In the genomic region with DNA sequence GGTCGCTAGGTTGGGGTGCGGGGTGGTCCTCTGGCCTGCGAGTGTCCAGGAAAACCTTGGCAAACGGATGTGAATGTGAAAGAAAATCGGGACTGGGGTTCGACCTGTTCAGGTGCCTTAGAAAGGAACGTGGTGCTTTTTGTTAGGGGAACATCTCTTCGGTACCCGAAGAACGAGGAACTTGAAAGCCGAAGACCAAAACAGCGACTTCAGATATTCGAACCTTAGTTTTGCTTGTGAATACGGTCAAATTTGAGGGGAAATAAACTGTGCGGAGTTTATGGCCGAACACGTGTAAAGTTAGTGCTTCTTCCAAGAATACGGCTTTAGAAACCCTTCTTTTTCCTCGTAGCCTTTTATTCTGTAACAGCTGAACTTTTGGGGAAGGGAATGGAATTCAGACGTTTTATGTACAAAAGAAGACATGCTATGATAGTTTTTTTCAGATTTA, we compare ENCODE assay signal across 8 mouse cellular contexts. TPM values are rescaled to one million over a fixed set of nuclear protein-coding genes. Genes with fewer than 3 reads are reported as not detected.
DNase-seq lines count a peak whose midpoint lies in the region; ATAC-seq lines count a peak whose summit lies in the region.

No protein-coding gene starts in this region.

- H3K27me3 ChIP-seq in lung, embryonic 16.5 days (ENCODE audit: control insufficient read depth, insufficient read depth, low read depth, low read length), result no peaks in the 10 kb centered on the region

- peaks cover 18% of the 10 kb centered on the region for H3K4me1 ChIP-seq in lung, embryonic 16.5 days (replicated peaks; ENCODE audit: control insufficient read depth, insufficient read depth, low read length)

- WGBS in lung, embryonic 16.5 days, result under 1% methylated on average over 20 of the region's 20 CpGs

- no peak for DNase-seq in lung, postnatal 25 days (ENCODE audit: low spot score)
- DNase-seq in c-Kit-negative CD71-positive TER-119-positive erythroid progenitor cells, embryonic 14.5 days (ENCODE audit: low read depth, low spot score), result peak; percentile 24
- DNase-seq in induced T-regulatory cell, adult 2 months (ENCODE audit: low read depth), result peak; percentile 62
- DNase-seq in left cerebral cortex, adult 9 months (ENCODE audit: low spot score in 2 of 2), result no peak
- DNase-seq in right cerebral cortex, postnatal 25 days, result no peak
- no peak for DNase-seq in right cerebral cortex, adult 18-20 months

- peak overlapping the region; percentile 100 for H3K9ac ChIP-seq in lung, embryonic 16.5 days (ENCODE audit: low read length)

- no peaks in the 10 kb centered on the region for H3K9me3 ChIP-seq in lung, embryonic 16.5 days (ENCODE audit: control insufficient read depth, low read length)

- H3K4me2 ChIP-seq in lung, embryonic 16.5 days (ENCODE audit: low read depth, low read length), result peak overlapping the region; percentile 85

- H3K27ac ChIP-seq in lung, embryonic 16.5 days (ENCODE audit: low read length), result peak overlapping the region; percentile 96

- H3K4me3 ChIP-seq in lung, embryonic 16.5 days (ENCODE audit: low read length), result peak overlapping the region; percentile 94

- 0 out of 2 replicates have a peak, but pooled peaks cover 1% of the 10 kb centered on the region for H3K36me3 ChIP-seq in lung, embryonic 16.5 days (ENCODE audit: control insufficient read depth, insufficient read depth, low read length)

- no peak for ATAC-seq in lung, embryonic 16.5 days (ENCODE audit: low read depth)
- 0 out of 2 replicates have a peak, but pooled peaks have one; percentile 18 for ATAC-seq in monocyte, adult 5-6 weeks (replicated peaks; ENCODE audit: insufficient number of reproducible peaks, low FRiP score, low TSS enrichment, poor library complexity, severe bottlenecking)

RNA-seq across cellular contexts. Expression of a gene that starts 1.0 kb away (rescaled TPM):
- polyA plus RNA-seq in lung, embryonic 16.5 days (2015; fragmentation: Nextera tagmentation; extraction: Ambion mirVana), result 42.0 and 42.1 TPM in 2 replicates
- 129 to 201 TPM (median 138 TPM) in 3 replicates for total RNA-seq in monocyte, adult 5-6 weeks (2017)

Comparison
In these comparisons a context has a peak if more than half of its experiments do, and no peak if none do; other contexts are left out.
1. DNase-seq: peak in c-Kit-negative CD71-positive TER-119-positive erythroid progenitor cells, embryonic 14.5 days (single experiment) and induced T-regulatory cell, adult 2 months (single experiment); none in lung, postnatal 25 days (single experiment), left cerebral cortex, adult 9 months (0 of 2), right cerebral cortex, postnatal 25 days (single experiment) and right cerebral cortex, adult 18-20 months (single experiment).